Mouse (Mus musculus) spleen, adult 2 months (tissue): ENCODE results near the gene Chchd3. TPM values are rescaled to one million over a fixed set of nuclear protein-coding genes. Genes with fewer than 3 reads are reported as not detected.

Experiments
- DNase-seq, 2 experiments: peaks; one replicate each; pipeline versions ENCODE4 v3.0.0 to v3.0.0-alpha.2; 2012 to 2021; ENCODE audit warnings: low spot score in 2 of 2, low read depth in 1 of 2
- H3K27ac ChIP-seq: fragments of 200-500 bp; 2 replicates; pipeline ENCODE4 v1.5.1; 2012; ENCODE audit warnings: low read length, inconsistent platforms; ENCODE audit not compliant: insufficient read depth
- H3K27me3 ChIP-seq: fragments of 200-500 bp; 2 replicates; pipeline ENCODE4 v1.6.1; 2012; ENCODE audit warnings: mild to moderate bottlenecking, moderate library complexity, low read length, inconsistent platforms; ENCODE audit not compliant: control insufficient read depth, insufficient read depth
- H3K36me3 ChIP-seq: fragments of 200-500 bp; 2 replicates; pipeline ENCODE4 v1.6.1; 2012; ENCODE audit warnings: mild to moderate bottlenecking, low read length, inconsistent platforms; ENCODE audit not compliant: control insufficient read depth, insufficient read depth
- H3K4me1 ChIP-seq: fragments of 200-500 bp; 2 replicates; pipeline ENCODE4 v1.6.1; 2011; ENCODE audit warnings: inconsistent platforms; ENCODE audit not compliant: control insufficient read depth, insufficient read depth, insufficient read length
- H3K4me3 ChIP-seq: fragments of 200-500 bp; 2 replicates; pipeline ENCODE4 v1.5.1; 2011; ENCODE audit warnings: mild to moderate bottlenecking, inconsistent platforms; ENCODE audit not compliant: insufficient read depth, insufficient read length; ENCODE audit errors: extremely low read depth
- CTCF ChIP-seq: fragments of 200-500 bp; IDR thresholded peaks from 2 replicates; pipeline ENCODE4 v1.5.1; 2011; ENCODE audit warnings: mild to moderate bottlenecking, inconsistent platforms; ENCODE audit not compliant: insufficient read depth, insufficient read length, insufficient replicate concordance; ENCODE audit errors: extremely low read depth
- POLR2A ChIP-seq: fragments of 200-500 bp; IDR thresholded peaks from 2 replicates; pipeline ENCODE4 v1.6.1; 2011; ENCODE audit warnings: low read depth, low read length, inconsistent platforms
- WGBS: fragments of 180-500 bp; shearing (Covaris S2); methylation state at CpG from one replicate; pipeline ENCODE4 v1.1.7; 2018; 5-methylcytosine and 5-hydroxymethylcytosine counted together
- polyA plus RNA-seq: library from polyadenylated mRNA; depleted of rRNA; stranded (reverse); fragments of >200 nt; gene quantifications from 2 replicates; pipeline ENCODE4 v1.2.3, GENCODE M21; 2012

Gene Chchd3
- polyA plus RNA-seq, 1 experiment, result 23.8 TPM

DNA sequence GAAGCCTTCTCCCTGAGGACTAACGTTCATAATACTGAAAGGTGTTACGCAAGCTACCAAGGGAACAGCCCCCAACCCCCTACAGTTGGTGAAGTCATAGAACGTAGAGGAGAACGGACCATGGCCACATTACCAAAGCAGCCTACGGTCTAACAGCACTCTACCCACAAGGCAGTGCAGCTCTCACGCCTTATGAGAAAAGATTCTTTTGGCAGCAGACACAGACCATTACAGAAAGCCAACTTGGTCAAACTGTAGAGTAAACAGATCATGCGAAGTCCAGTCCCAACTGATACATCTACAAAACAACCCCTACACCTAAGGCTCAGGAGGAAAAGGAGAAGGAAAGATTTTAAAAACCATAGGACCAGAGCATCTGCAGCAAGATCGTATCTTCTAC, 71.5 kb downstream of the Chchd3 start:
- no peak overlapping the region for H3K27ac ChIP-seq
- no peak for DNase-seq
- no peaks in the 10 kb centered on the region for H3K36me3 ChIP-seq
- WGBS, result 92% methylated on average over 8 of the region's 8 CpGs
- no peaks in the 10 kb centered on the region for H3K27me3 ChIP-seq
- TF ChIP-seq POLR2A (no peak), CTCF (no peak)
- no peak overlapping the region for H3K4me3 ChIP-seq
- no peaks in the 10 kb centered on the region for H3K4me1 ChIP-seq

DNA sequence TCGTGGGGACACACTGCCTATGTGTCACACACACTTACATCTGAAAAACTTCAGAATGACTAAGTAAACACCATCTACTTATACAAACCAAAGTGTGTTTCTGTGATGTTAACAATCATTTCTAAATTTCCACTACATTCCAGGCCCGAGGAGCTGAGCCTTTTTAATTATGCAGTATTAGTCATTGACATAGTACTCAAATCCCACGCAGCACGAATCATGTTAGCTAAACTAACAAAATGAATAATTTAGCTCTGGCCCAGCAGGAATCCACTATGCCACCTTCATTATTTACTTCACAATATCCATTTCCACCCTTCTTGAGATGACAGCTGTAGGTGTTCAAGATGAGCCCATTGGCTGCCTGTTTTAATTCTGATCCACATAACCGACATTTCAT, 76.2 kb downstream of the Chchd3 start:
- WGBS, result 91% methylated on average over 5 of the region's 5 CpGs

DNA sequence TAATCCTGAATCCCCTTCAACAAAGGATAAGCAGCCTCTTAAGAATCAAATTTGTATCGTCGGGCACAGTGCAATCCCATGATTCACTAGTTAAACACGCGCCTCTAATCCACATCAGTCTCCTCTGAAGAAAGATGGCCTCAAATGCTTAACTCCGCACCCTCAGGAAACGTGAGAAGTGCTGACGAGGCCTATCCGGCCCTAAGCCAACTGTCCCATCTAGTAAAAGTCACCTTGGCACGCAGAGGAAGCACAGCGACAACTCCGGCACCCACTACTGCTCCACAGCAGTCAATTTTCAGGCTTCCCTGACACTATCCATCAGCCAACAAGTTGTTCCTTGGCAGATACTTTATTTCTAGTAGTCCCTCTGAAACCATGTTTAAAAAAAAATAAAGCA, 78.8 kb downstream of the Chchd3 start:
- Histone ChIP-seq H3K36me3 (no peaks in the 10 kb centered on the region), H3K27me3 (no peaks in the 10 kb centered on the region), H3K4me3 (no peak overlapping the region), H3K4me1 (no peaks in the 10 kb centered on the region), H3K27ac (no peak overlapping the region)
- DNase-seq, result no peak
- 87% methylated on average over 11 of the region's 11 CpGs for WGBS
- TF ChIP-seq CTCF (no peak), POLR2A (no peak)

More for the DNA sequence above, 76.2 kb downstream of the Chchd3 start:
- no peak for DNase-seq
- Histone ChIP-seq H3K4me3 (no peak overlapping the region), H3K36me3 (no peaks in the 10 kb centered on the region), H3K27me3 (no peaks in the 10 kb centered on the region), H3K4me1 (no peaks in the 10 kb centered on the region), H3K27ac (no peak overlapping the region)
- TF ChIP-seq CTCF, result no peak
- no peak for TF ChIP-seq POLR2A

GRCm38 (mm10) chr6:32978811-32979210, 81.2 kb downstream of the Chchd3 start:
- no peak for DNase-seq
- Histone ChIP-seq H3K36me3 (no peaks in the 10 kb centered on the region), H3K4me1 (no peaks in the 10 kb centered on the region), H3K27me3 (no peaks in the 10 kb centered on the region), H3K4me3 (no peak overlapping the region), H3K27ac (no peak overlapping the region)
- WGBS, result 96% methylated on average over 3 of the region's 3 CpGs
- TF ChIP-seq CTCF (no peak), POLR2A (no peak)

DNA sequence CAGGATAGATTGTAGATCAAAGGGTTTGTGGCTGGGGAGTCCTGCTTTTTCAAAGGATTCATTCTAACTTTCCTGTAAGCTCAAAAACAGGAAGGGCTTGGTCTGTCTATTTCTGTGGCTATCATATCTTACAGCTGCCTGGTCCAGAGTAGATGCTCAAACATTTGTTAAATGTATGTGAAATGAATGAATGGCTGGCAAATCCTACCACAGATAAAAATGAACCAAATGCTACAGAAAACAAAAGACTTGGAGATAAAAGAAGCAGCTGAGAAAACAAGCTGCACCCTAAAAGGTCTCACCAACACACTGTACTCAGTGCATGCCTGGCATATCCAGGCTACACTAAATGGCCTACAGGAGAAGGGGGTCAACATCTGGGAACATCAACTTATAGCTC, 88.1 kb downstream of the Chchd3 start:
- Histone ChIP-seq H3K4me1 (no peaks in the 10 kb centered on the region), H3K27me3 (no peaks in the 10 kb centered on the region), H3K27ac (no peak overlapping the region), H3K36me3 (peaks cover 4% of the 10 kb centered on the region; the same call in 1 of the 2 replicates), H3K4me3 (no peak overlapping the region)
- TF ChIP-seq CTCF (no peak), POLR2A (no peak)
- no peak for DNase-seq

DNA sequence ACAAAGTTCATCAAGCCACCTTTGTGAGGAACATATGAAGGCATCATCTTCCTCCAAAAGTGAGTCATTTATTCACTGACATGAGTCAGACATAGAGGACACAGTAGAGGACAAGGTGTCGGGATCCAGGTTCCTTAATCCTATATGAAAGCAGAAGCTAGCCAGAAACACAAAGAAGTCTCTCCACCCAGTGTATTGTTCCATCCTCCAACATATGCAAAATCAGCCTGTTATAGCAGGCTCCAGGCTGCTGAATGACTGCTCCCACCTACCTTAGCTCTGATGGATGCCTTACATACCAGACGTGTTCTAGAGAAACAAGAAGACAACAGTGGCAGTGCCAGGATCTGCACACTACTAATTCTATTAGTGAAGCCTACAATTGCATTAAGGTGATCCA, 91.1 kb downstream of the Chchd3 start:
- no peak overlapping the region for H3K4me3 ChIP-seq
- no peak overlapping the region for H3K27ac ChIP-seq
- no peaks in the 10 kb centered on the region for H3K4me1 ChIP-seq
- H3K27me3 ChIP-seq, result no peaks in the 10 kb centered on the region
- WGBS, result 87% methylated on average over 2 of the region's 2 CpGs
- H3K36me3 ChIP-seq, result peaks cover 4% of the 10 kb centered on the region; the same call in 1 of the 2 replicates
- no peak for DNase-seq
- TF ChIP-seq CTCF, result no peak
- TF ChIP-seq POLR2A, result no peak

- H3K27ac ChIP-seq, result no peak overlapping the region
- no peak for TF ChIP-seq CTCF
- no peak for TF ChIP-seq POLR2A
- H3K36me3 ChIP-seq, result 0 out of 2 replicates have a peak, but pooled peaks cover 1% of the 10 kb centered on the region
- no peaks in the 10 kb centered on the region for H3K4me1 ChIP-seq
- DNase-seq, result no peak
- H3K4me3 ChIP-seq, result no peak overlapping the region
- 67% methylated on average over 3 of the region's 3 CpGs for WGBS
- no peaks in the 10 kb centered on the region for H3K27me3 ChIP-seq
Measured at GRCm38 (mm10) chr6:32962048-32962447, 98.0 kb downstream of the Chchd3 start.
